Mouse (Mus musculus): Measurements from ENCODE around the gene Dst. TPM values are rescaled to one million over a fixed set of nuclear protein-coding genes. Genes with fewer than 3 reads are reported as not detected.

The Dst gene
- total and polyA plus RNA-seq, 2 experiments from 2014 or later = 23.1 to 134 TPM

GRCm38 (mm10) chr1:34244678-34245077 lies 336.7 kb downstream of the Dst start:
- Histone ChIP-seq H3K4me3 (ENCODE audit: low read depth, low read length) (no peak overlapping the region), H3K9me3 (ENCODE audit: low read length) (no peaks in the 10 kb centered on the region), H3K27ac (ENCODE audit: low read depth, low read length) (no peak overlapping the region), H3K4me1 (ENCODE audit: insufficient read depth) (no peaks in the 10 kb centered on the region), H3K9ac (no peak overlapping the region), H3K27me3 (ENCODE audit: insufficient read depth, low read length) (no peaks in the 10 kb centered on the region), H3K4me2 (ENCODE audit: low read depth) (no peak overlapping the region), H3K36me3 (ENCODE audit: insufficient read depth) (peaks cover 46% of the 10 kb centered on the region)
- WGBS = 86% methylated on average over 10 of the region's 10 CpGs
- DNase-seq (no peak), ATAC-seq (no peak)
- no peak for TF ChIP-seq CTCF (IDR thresholded peaks at IDR 0.05; ENCODE audit: low read depth)

GRCm38 (mm10) chr1:34245951-34246641 lies 338.1 kb downstream of the Dst start:
- no peak overlapping the region for H3K9ac ChIP-seq
- no peak overlapping the region for H3K27ac ChIP-seq (ENCODE audit: low read depth, low read length)
- peaks cover 56% of the 10 kb centered on the region for H3K36me3 ChIP-seq (ENCODE audit: insufficient read depth)
- DNase-seq (no peak), ATAC-seq (no peak)
- no peaks in the 10 kb centered on the region for H3K9me3 ChIP-seq (ENCODE audit: low read length)
- H3K4me3 ChIP-seq (ENCODE audit: low read depth, low read length) = no peak overlapping the region
- H3K4me1 ChIP-seq (ENCODE audit: insufficient read depth) = no peaks in the 10 kb centered on the region
- no peaks in the 10 kb centered on the region for H3K27me3 ChIP-seq (ENCODE audit: insufficient read depth, low read length)
- WGBS = 93% methylated on average over 15 of the region's 15 CpGs
- H3K4me2 ChIP-seq (ENCODE audit: low read depth) = no peak overlapping the region
- no peak for TF ChIP-seq CTCF (IDR thresholded peaks at IDR 0.05; ENCODE audit: low read depth)

DNA sequence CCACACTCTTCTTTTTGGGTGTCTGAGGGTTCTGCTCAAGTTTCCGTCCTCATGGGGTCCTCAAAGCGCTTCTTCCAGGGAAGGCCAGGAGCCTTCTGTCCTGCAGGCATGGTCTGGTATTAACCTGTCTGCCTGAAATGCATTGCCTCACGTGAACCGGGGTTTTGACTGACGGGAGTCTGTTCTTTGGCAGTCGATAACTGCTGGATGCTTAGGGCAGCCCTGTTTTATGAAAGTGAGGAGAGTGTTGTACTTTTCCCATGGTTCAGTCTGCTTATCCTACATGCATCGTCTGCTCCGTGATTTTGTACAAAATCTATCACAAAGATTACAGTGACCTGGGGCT lies 338.6 kb downstream of the Dst start:
- Histone ChIP-seq H3K4me3 (ENCODE audit: low read depth, low read length) (no peak overlapping the region), H3K9me3 (ENCODE audit: low read length) (no peaks in the 10 kb centered on the region), H3K9ac (no peak overlapping the region), H3K27ac (ENCODE audit: low read depth, low read length) (no peak overlapping the region), H3K27me3 (ENCODE audit: insufficient read depth, low read length) (no peaks in the 10 kb centered on the region), H3K4me1 (ENCODE audit: insufficient read depth) (no peaks in the 10 kb centered on the region), H3K4me2 (ENCODE audit: low read depth) (no peak overlapping the region), H3K36me3 (ENCODE audit: insufficient read depth) (peaks cover 60% of the 10 kb centered on the region)
- DNase-seq (no peak), ATAC-seq (no peak)
- 96% methylated on average over 8 of the region's 8 CpGs for WGBS
- no peak for TF ChIP-seq CTCF (IDR thresholded peaks at IDR 0.05; ENCODE audit: low read depth)

- WGBS = 94% methylated on average over 13 of the region's 13 CpGs
- no peak overlapping the region for H3K4me2 ChIP-seq (ENCODE audit: low read depth)
- DNase-seq = no peak
- no peaks in the 10 kb centered on the region for H3K9me3 ChIP-seq (ENCODE audit: low read length)
- peaks cover 64% of the 10 kb centered on the region for H3K36me3 ChIP-seq (ENCODE audit: insufficient read depth)
- no peak overlapping the region for H3K9ac ChIP-seq
- H3K4me1 ChIP-seq (ENCODE audit: insufficient read depth) = no peaks in the 10 kb centered on the region
- no peak overlapping the region for H3K27ac ChIP-seq (ENCODE audit: low read depth, low read length)
- no peak for ATAC-seq
- no peak overlapping the region for H3K4me3 ChIP-seq (ENCODE audit: low read depth, low read length)
- TF ChIP-seq CTCF (IDR thresholded peaks at IDR 0.05; ENCODE audit: low read depth) = no peak
- no peaks in the 10 kb centered on the region for H3K27me3 ChIP-seq (ENCODE audit: insufficient read depth, low read length)
Observed at GRCm38 (mm10) chr1:34251137-34251536, 343.1 kb downstream of the Dst start.

GRCm38 (mm10) chr1:34252267-34252666 lies 344.2 kb downstream of the Dst start:
- ATAC-seq = no peak
- H3K4me1 ChIP-seq (ENCODE audit: insufficient read depth) = no peaks in the 10 kb centered on the region
- H3K27me3 ChIP-seq (ENCODE audit: insufficient read depth, low read length) = no peaks in the 10 kb centered on the region
- H3K9ac ChIP-seq = no peak overlapping the region
- no peak overlapping the region for H3K4me2 ChIP-seq (ENCODE audit: low read depth)
- H3K4me3 ChIP-seq (ENCODE audit: low read depth, low read length) = no peak overlapping the region
- DNase-seq = no peak
- no peak for TF ChIP-seq CTCF (IDR thresholded peaks at IDR 0.05; ENCODE audit: low read depth)
- no peaks in the 10 kb centered on the region for H3K9me3 ChIP-seq (ENCODE audit: low read length)
- 94% methylated on average over 8 of the region's 8 CpGs for WGBS
- no peak overlapping the region for H3K27ac ChIP-seq (ENCODE audit: low read depth, low read length)
- peaks cover 68% of the 10 kb centered on the region for H3K36me3 ChIP-seq (ENCODE audit: insufficient read depth)

DNA sequence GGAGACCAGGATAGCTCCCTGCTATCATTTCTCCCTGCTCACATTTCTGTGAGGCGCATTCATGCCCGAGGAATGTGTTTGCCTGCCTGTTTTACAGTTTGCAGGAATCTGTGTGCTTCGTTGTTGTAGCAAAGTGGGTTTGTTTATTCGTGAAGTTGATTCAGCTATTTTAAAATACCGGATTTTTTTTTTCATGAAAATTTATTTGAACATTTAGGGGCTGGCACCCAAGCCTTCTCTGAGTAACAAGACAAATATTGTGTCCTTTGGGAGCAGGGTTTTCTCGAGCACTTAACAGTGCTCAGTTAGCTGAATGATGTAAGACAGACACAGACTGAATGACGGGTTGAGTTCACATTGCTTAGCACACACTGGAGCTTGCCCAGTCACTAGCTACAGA lies 345.9 kb downstream of the Dst start:
- H3K9me3 ChIP-seq (ENCODE audit: low read length) = no peaks in the 10 kb centered on the region
- DNase-seq = no peak
- no peaks in the 10 kb centered on the region for H3K4me1 ChIP-seq (ENCODE audit: insufficient read depth)
- no peak overlapping the region for H3K4me2 ChIP-seq (ENCODE audit: low read depth)
- H3K27ac ChIP-seq (ENCODE audit: low read depth, low read length) = no peak overlapping the region
- no peak for ATAC-seq
- no peak for TF ChIP-seq CTCF (IDR thresholded peaks at IDR 0.05; ENCODE audit: low read depth)
- peaks cover 69% of the 10 kb centered on the region for H3K36me3 ChIP-seq (ENCODE audit: insufficient read depth)
- no peaks in the 10 kb centered on the region for H3K27me3 ChIP-seq (ENCODE audit: insufficient read depth, low read length)
- 84% methylated on average over 7 of the region's 7 CpGs for WGBS
- no peak overlapping the region for H3K4me3 ChIP-seq (ENCODE audit: low read depth, low read length)
- no peak overlapping the region for H3K9ac ChIP-seq

GRCm38 (mm10) chr1:34259898-34260297 lies 351.9 kb downstream of the Dst start:
- Histone ChIP-seq H3K27me3 (ENCODE audit: insufficient read depth, low read length) (no peaks in the 10 kb centered on the region), H3K9ac (no peak overlapping the region), H3K27ac (ENCODE audit: low read depth, low read length) (no peak overlapping the region), H3K9me3 (ENCODE audit: low read length) (no peaks in the 10 kb centered on the region), H3K4me1 (ENCODE audit: insufficient read depth) (no peaks in the 10 kb centered on the region), H3K4me3 (ENCODE audit: low read depth, low read length) (no peak overlapping the region), H3K4me2 (ENCODE audit: low read depth) (no peak overlapping the region), H3K36me3 (ENCODE audit: insufficient read depth) (peaks cover 65% of the 10 kb centered on the region)
- ATAC-seq (no peak), DNase-seq (no peak)
- no peak for TF ChIP-seq CTCF (IDR thresholded peaks at IDR 0.05; ENCODE audit: low read depth)
- WGBS = 82% methylated on average over 8 of the region's 8 CpGs
